Mouse (Mus musculus): ENCODE data around the gene Cenpe. TPM values are rescaled to one million over a fixed set of nuclear protein-coding genes. Genes with fewer than 3 reads are reported as not detected.
"Not testable (repeated sequence)": the region's sequence is repeated elsewhere in the genome, so short reads cannot be mapped to it uniquely, and the experiment has no call there.

Gene Cenpe
- 3.3 TPM for polyA plus RNA-seq (2012; fragmentation: generic; extraction: Trizol)

GRCm38 (mm10) chr3:135211805-135212657, at the start of gene Cenpe:
TSS of gene Cenpe (plus strand) at chr3:135212537.
- Histone ChIP-seq H3K4me3 (peak within 1 kb of the TSS; percentile 55), H3K79me2 (ENCODE audit: control insufficient read depth, insufficient read depth) (peaks cover 27% of the 10 kb centered on the region), H3ac (ENCODE audit: control insufficient read depth, insufficient read length) (peak within 1 kb of the TSS; percentile 6), H3K4me2 (ENCODE audit: low read depth) (peak within 1 kb of the TSS; percentile 98), H3K36me3 (ENCODE audit: control insufficient read depth, insufficient read depth) (peaks cover 13% of the 10 kb centered on the region), H3K27me3 (ENCODE audit: control insufficient read depth, insufficient read depth, insufficient read length) (no peaks in the 10 kb centered on the region)
- TF ChIP-seq SRF (IDR thresholded peaks at IDR 0.05; ENCODE audit: control insufficient read depth, insufficient read length, low read depth) (no peak), POLR2AphosphoS2 (IDR thresholded peaks at IDR 0.05; ENCODE audit: insufficient read length, low read depth) (no peak), E2F4 (IDR thresholded peaks at IDR 0.05; ENCODE audit: insufficient read depth) (peak; percentile 92), MAX (IDR thresholded peaks at IDR 0.05; ENCODE audit: low read depth) (no peak)

GRCm38 (mm10) chr3:135171898-135172446, 40.4 kb upstream of the Cenpe start:
- TF ChIP-seq POLR2AphosphoS2 (IDR thresholded peaks at IDR 0.05; ENCODE audit: insufficient read length, low read depth) (no peak), MYOG (IDR thresholded peaks at IDR 0.05; ENCODE audit: control insufficient read depth in 1 of 3, insufficient read depth in 1 of 3, insufficient read length in 2 of 3, low read depth in 2 of 3) (no peak), CEBPB (IDR thresholded peaks at IDR 0.05; ENCODE audit: insufficient read depth, poor library complexity, severe bottlenecking) (no peak), MAX (IDR thresholded peaks at IDR 0.05; ENCODE audit: low read depth) (no peak), POLR2A (IDR thresholded peaks at IDR 0.05; ENCODE audit: insufficient read length, low read depth) (no peak), E2F4 (IDR thresholded peaks at IDR 0.05; ENCODE audit: insufficient read depth) (no peak), REST (IDR thresholded peaks at IDR 0.05; ENCODE audit: insufficient read depth, insufficient read length) (no peak)
- Histone ChIP-seq H3K79me2 (ENCODE audit: control insufficient read depth, insufficient read depth) (no peaks in the 10 kb centered on the region), H3ac (ENCODE audit: control insufficient read depth, insufficient read length) (no peak overlapping the region), H3K4me2 (ENCODE audit: low read depth) (no peak overlapping the region), H3K4me3 (no peak overlapping the region), H3K27me3 (ENCODE audit: control insufficient read depth, insufficient read depth, insufficient read length) (no peaks in the 10 kb centered on the region), H3K36me3 (ENCODE audit: control insufficient read depth, insufficient read depth) (no peaks in the 10 kb centered on the region)

DNA sequence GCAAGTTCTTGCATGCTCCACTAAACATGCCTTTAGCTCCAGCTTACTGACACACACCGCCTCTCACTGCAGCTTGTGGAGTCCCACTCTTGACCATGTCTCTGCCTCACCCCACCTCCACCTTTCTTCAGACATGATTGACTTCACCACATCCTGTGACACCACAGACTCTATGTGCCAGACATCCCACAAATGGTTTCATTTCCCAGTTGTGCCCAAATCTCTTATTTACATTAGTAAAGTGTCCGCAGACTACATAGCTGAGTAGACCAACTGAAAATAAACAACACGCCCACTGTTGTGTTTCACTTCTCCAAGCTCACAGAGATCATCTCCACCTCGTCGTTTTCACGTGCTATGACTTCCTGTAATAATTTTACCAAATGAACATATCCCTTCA, 20.5 kb upstream of the Cenpe start:
- no peaks in the 10 kb centered on the region for H3K79me2 ChIP-seq (ENCODE audit: control insufficient read depth, insufficient read depth)
- TF ChIP-seq TCF3 (IDR thresholded peaks at IDR 0.05; ENCODE audit: insufficient read length, low read depth) (no peak), MYOD1 (IDR thresholded peaks at IDR 0.05; ENCODE audit: control insufficient read depth in 1 of 3, insufficient read length in 2 of 3, low read depth in 2 of 3) (no peak), E2F4 (IDR thresholded peaks at IDR 0.05; ENCODE audit: insufficient read depth) (no peak), MYOG (IDR thresholded peaks at IDR 0.05; ENCODE audit: control insufficient read depth in 1 of 3, insufficient read depth in 1 of 3, insufficient read length in 2 of 3, low read depth in 2 of 3) (no peak), USF1 (IDR thresholded peaks at IDR 0.05; ENCODE audit: low read depth) (no peak), SRF (IDR thresholded peaks at IDR 0.05; ENCODE audit: control insufficient read depth, insufficient read length, low read depth) (no peak), POLR2A (IDR thresholded peaks at IDR 0.05; ENCODE audit: insufficient read length, low read depth) (no peak), REST (IDR thresholded peaks at IDR 0.05; ENCODE audit: insufficient read depth, insufficient read length) (no peak)
- no peak overlapping the region for H3ac ChIP-seq (ENCODE audit: control insufficient read depth, insufficient read length)
- no peaks in the 10 kb centered on the region for H3K36me3 ChIP-seq (ENCODE audit: control insufficient read depth, insufficient read depth)
- H3K4me2 ChIP-seq (ENCODE audit: low read depth) = no peak overlapping the region
- no peak overlapping the region for H3K4me3 ChIP-seq
- H3K27me3 ChIP-seq (ENCODE audit: control insufficient read depth, insufficient read depth, insufficient read length) = no peaks in the 10 kb centered on the region

DNA sequence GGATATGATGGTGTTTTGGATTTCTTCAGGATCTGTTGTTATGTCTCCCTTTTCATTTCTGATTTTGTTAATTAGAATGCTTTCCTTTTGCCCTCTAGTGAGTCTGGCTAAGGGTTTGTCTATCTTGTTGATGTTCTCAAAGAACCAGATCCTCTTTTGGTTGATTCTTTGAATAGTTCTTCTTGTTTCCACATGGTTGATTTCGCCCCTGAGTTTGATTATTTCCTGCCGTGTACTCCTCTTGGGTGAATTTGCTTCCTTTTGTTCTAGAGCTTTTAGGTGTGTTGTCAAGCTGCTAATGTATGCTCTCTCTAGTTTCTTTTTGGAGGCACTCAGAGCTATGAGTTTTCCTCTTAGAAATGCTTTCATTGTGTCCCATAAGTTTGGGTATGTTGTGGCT, 14.3 kb upstream of the Cenpe start:
- not testable (repeated sequence) for H3K27me3 ChIP-seq (ENCODE audit: control insufficient read depth, insufficient read depth, insufficient read length); H3K79me2 ChIP-seq (ENCODE audit: control insufficient read depth, insufficient read depth); H3ac ChIP-seq (ENCODE audit: control insufficient read depth, insufficient read length); H3K36me3 ChIP-seq (ENCODE audit: control insufficient read depth, insufficient read depth); H3K4me2 ChIP-seq (ENCODE audit: low read depth); H3K4me3 ChIP-seq

GRCm38 (mm10) chr3:135200409-135201303, 11.7 kb upstream of the Cenpe start:
- Histone ChIP-seq H3K4me3 (no peak overlapping the region), H3K27me3 (ENCODE audit: control insufficient read depth, insufficient read depth, insufficient read length) (no peaks in the 10 kb centered on the region), H3K36me3 (ENCODE audit: control insufficient read depth, insufficient read depth) (no peaks in the 10 kb centered on the region), H3K79me2 (ENCODE audit: control insufficient read depth, insufficient read depth) (no peaks in the 10 kb centered on the region), H3ac (ENCODE audit: control insufficient read depth, insufficient read length) (no peak overlapping the region), H3K4me2 (ENCODE audit: low read depth) (peak overlapping the region; percentile 51)
- TF ChIP-seq MYOG (IDR thresholded peaks at IDR 0.05; ENCODE audit: control insufficient read depth in 1 of 3, insufficient read depth in 1 of 3, insufficient read length in 2 of 3, low read depth in 2 of 3) = no peak
- no peak for TF ChIP-seq POLR2A (IDR thresholded peaks at IDR 0.05; ENCODE audit: insufficient read length, low read depth)
- no peak for TF ChIP-seq MYOD1 (IDR thresholded peaks at IDR 0.05; ENCODE audit: control insufficient read depth in 1 of 3, insufficient read length in 2 of 3, low read depth in 2 of 3)
- no peak for TF ChIP-seq MAX (IDR thresholded peaks at IDR 0.05; ENCODE audit: low read depth)
- no peak for TF ChIP-seq USF1 (IDR thresholded peaks at IDR 0.05; ENCODE audit: low read depth)
- TF ChIP-seq REST (IDR thresholded peaks at IDR 0.05; ENCODE audit: insufficient read depth, insufficient read length) = no peak
- TF ChIP-seq SRF (IDR thresholded peaks at IDR 0.05; ENCODE audit: control insufficient read depth, insufficient read length, low read depth) = no peak
- TF ChIP-seq E2F4 (IDR thresholded peaks at IDR 0.05; ENCODE audit: insufficient read depth) = no peak
- TF ChIP-seq CEBPB (IDR thresholded peaks at IDR 0.05; ENCODE audit: insufficient read depth, poor library complexity, severe bottlenecking) = no peak
- TF ChIP-seq TCF12 (IDR thresholded peaks at IDR 0.05; ENCODE audit: insufficient read depth, poor library complexity, severe bottlenecking) = no peak
- TF ChIP-seq POLR2AphosphoS2 (IDR thresholded peaks at IDR 0.05; ENCODE audit: insufficient read length, low read depth) = no peak
- TF ChIP-seq TCF3 (IDR thresholded peaks at IDR 0.05; ENCODE audit: insufficient read length, low read depth) = no peak
